Mouse (Mus musculus): ENCODE data around the gene Insl6.

Gene Insl6

DNA sequence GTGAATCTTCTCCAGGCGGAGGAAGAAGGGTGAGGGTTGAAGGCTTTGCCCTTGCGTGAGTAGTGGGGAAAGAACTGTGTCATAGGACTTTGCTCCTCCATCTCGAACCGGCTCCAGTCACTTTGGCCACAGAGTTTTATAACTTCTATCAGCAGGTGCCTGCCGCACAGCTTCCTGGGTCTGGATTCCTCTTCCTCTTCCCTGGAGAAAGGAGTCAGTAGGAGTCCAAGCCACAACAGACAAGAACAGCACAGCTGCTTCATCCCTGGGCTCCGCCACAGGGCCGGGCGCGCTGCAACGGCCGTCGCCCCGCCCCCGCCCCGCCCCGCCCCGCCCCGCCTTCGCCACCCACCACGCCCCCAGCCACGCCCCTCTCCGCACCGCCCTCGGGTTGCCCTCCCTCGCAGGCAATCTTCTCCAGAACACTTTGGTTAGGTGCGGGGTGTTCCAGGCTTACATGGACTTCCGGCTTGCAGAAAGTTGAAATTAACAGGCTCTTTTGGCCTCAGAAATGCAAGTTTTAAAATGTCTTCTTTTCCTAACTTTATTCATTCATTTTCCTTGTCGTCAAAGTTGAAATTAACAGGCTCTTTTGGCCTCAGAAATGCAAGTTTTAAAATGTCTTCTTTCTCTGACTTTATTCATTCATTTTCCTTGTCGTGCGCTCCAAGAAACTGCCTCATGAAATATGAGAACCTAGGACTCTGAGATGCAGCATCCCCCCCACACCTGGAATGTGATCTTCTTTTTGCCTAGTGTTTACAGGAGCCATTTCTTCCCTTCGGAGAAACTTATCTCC is at the start of gene Insl6:
TSS of gene Insl6 (minus strand) at position 304 of the 799 bp plus-strand sequence.
- peak; percentile 63 for DNase-seq (ENCODE audit: extremely low read depth, insufficient read length, low spot score)

- DNase-seq (ENCODE audit: extremely low read depth, insufficient read length, low spot score), result no peak
Observed at GRCm38 (mm10) chr19:29374947-29375346, 49.8 kb upstream of the Insl6 start.

DNA sequence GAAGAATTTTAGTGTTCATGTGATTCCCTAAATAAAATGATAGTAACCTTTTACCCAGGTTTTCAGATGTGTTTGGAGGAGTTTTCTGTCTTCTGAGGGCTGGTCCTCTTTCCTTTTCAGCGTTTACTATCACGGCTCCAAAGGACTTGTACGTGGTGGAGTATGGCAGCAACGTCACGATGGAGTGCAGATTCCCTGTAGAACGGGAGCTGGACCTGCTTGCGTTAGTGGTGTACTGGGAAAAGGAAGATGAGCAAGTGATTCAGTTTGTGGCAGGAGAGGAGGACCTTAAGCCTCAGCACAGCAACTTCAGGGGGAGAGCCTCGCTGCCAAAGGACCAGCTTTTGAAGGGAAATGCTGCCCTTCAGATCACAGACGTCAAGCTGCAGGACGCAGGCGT is 48.3 kb upstream of the Insl6 start:
- DNase-seq (ENCODE audit: extremely low read depth, insufficient read length, low spot score), result no peak

- no peak for DNase-seq (ENCODE audit: extremely low read depth, insufficient read length, low spot score)
Observed at GRCm38 (mm10) chr19:29372621-29373020, 47.5 kb upstream of the Insl6 start.

- no peak for DNase-seq (ENCODE audit: extremely low read depth, insufficient read length, low spot score)
Observed at GRCm38 (mm10) chr19:29372138-29372537, 47.0 kb upstream of the Insl6 start.

DNA sequence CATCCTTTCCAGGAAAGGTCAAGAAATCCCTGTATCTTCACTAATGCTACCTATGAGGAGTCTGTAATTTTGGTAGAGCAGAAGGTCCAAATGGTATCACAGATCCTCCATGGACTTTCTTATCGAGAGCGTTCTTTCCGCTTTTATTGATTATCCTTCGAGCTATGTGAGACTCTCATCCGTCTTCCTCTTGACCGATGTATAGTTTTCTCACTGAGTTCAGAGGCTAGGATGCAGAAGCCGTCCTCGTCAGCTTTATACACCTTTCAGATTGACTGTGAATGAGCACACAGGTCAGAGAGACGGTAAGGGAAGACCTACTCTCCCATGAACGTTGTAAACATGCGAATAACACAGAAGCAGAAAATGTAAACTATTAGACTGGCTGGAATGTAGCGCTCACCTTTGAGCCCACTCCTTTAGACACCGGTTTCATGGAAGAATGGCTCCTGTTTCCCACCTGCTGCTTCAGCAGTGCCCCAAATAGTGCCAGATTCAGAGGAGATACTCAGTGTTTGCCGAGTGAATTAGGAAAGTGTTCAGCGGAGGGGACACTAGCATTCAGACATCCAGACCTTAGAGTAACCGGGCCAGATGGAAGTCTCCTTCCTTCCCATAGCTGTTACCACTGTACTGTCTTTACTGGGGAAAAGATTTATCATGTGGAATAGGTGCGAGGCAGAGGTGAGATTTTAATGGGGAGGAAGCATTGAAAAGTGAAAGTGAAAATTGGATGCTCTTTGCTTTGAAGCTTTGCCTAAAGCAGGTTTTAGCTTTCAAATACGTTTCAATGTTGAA is 46.3 kb upstream of the Insl6 start:
- DNase-seq (ENCODE audit: extremely low read depth, insufficient read length, low spot score), result no peak

DNA sequence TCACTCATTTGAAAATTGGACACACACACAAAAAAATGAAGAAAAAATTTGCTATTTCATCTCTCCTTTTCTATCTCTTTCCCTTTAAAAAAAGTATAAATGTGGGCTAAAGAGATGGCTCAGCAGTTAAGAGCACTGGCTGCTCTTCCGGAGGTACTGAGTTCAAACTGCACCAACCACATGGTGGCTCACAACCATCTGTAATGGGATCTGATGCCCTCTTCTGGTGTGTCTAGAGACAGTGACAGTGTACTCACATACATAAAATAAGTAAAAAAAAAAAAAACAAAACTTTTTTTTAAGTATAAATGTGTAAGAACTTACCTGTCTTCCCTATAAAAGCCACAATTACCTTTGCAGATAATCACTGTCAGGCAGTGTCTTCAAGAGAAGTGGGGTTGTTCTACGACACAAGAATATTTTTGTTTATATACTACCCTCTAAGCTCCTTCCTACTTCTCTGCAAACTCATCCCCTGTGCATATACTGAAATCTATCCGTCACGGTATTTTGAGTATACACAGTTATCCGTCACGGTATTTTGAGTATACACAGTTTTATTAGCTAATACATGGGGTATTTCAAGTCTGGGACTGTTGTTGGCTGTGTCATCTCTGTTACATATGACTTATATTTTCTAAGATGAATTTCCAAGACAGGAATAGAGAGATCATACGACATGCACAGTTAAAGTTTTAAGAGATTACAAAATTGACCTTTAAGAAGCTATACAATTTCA is 45.6 kb upstream of the Insl6 start:
- DNase-seq (ENCODE audit: extremely low read depth, insufficient read length, low spot score), result no peak

DNA sequence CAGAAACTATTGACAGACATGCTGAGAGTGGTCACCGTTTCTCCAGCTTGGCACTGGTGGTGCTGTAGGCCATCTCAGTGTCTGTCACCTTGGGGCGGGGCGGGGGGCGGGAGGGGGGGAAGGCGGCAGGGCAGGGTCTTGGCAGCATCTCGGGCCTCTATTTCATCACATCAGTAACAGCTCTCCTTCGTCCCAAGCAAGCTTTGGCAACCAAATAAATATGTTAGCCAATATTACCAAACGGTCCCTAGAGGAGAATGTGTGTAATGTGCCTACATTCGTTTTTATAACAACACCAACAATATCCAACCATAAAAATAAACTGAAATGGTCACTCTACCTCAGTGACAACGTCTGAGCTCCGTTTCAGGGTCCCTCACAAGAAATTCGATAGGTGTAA is 45.0 kb upstream of the Insl6 start:
- no peak for DNase-seq (ENCODE audit: extremely low read depth, insufficient read length, low spot score)

- no peak for DNase-seq (ENCODE audit: extremely low read depth, insufficient read length, low spot score)
Observed at GRCm38 (mm10) chr19:29368671-29369309, 43.6 kb upstream of the Insl6 start.

DNA sequence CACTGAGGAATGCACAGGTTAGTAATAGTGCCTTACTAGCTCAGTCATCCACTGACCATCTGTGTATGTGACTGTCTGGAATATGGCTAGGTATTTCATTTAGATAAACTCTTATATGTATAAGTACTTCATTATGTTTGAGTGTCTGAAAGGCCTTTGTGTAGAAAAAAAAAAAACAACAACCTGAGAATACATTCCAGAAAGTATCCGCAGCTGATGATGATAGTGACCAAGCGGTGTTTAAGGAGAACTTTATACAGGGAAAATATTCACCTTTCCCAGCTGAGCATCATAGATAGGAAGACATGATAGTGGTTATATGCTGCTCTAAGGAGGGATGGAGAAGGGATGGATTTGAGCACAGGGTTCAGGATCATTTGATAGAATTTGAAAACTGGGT is 42.9 kb upstream of the Insl6 start:
- DNase-seq (ENCODE audit: extremely low read depth, insufficient read length, low spot score), result no peak

DNA sequence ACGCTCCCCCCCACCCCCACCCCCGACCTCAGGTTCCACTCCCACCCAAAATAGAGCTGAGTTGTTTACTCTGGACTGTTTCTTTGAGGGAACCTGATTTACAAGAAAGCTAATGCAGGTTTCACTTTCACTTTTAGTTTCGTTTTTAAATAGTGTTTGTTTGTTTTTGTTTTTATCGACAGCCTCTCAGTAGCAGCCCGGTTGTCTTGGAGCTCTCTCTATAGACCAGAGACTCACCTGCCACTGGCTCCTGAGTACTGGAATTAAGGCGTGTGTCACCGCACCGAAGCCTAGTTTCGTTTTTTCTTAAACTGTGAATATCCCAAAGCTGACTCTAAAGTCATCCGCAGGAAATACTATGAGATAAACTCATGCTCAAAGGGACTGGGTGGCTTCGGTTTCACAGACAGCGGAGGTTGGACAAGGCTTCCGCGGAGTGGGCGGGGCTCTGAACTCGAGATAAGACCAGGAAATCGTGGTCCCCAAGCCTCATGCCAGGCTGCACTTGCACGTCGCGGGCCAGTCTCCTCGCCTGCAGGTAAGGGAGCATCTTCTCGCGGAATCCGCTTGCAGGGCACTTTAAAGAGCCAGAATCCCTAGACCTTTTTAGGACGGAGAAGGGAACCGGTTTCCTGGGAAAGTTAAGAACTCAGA is 41.9 kb upstream of the Insl6 start, which contains the start of the genes Plgrkt and Cd274:
TSS of gene Plgrkt (minus strand) at position 422 of the 654 bp plus-strand sequence.
TSS of gene Cd274 (plus strand) at position 487 of the 654 bp plus-strand sequence.
- peak; percentile 55 for DNase-seq (ENCODE audit: extremely low read depth, insufficient read length, low spot score)

DNA sequence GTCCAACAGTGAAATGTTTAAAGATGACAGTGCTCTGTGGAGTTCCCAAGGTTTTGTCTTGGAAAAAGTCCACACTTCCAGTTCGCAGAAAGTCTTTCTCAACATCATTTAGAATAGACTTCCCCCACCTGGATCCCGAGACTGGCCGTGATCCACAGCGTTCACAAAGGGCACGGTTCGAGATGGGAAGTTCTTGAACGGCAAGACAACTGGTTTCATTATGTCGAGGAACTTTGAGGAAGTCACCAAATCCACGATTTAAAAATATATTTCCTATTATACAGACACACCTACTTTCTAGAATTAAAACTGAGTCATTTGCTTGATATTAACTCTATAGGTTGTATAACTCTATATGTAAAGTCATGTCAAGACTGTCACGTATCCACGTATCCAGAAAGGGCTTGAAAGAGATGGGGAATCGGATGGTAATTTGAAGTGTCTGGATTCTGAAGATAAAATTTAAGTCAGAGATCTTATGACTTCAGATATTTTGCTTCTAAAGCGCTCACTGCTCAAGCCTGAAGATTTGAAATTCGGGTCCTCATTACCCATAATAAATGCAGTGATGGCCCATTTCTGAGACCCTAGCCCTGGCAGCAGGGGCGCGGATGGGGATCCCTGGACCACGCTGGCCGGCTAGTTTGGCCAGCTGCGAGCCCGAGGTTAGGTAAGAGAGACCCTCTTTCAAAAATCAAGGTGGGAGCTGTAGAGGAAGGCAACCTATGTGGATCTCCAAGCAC is 41.2 kb upstream of the Insl6 start:
- DNase-seq (ENCODE audit: extremely low read depth, insufficient read length, low spot score), result no peak

- no peak for DNase-seq (ENCODE audit: extremely low read depth, insufficient read length, low spot score)
Observed at GRCm38 (mm10) chr19:29365105-29365504, 39.9 kb upstream of the Insl6 start.

- DNase-seq (ENCODE audit: extremely low read depth, insufficient read length, low spot score), result no peak
Observed at GRCm38 (mm10) chr19:29364076-29364475, 38.9 kb upstream of the Insl6 start.

DNA sequence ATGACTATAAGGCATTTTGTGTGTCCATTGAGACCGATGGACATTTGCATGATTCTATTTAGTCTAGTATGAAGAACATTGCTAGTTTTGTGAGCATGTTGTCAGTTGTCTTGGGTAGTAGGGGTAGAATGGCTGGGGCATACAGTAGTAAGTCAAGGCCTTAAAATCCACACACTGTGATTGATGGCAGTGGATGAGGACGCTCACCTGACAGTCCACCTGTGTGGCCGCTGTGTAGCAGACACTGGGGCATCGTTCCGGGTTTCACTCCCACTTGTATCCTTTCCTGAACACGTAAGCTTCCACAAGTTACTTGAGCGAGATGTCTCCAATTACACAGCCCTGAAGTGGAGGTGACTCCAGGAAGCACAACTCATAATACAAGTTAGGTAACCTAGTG is 38.4 kb upstream of the Insl6 start:
- no peak for DNase-seq (ENCODE audit: extremely low read depth, insufficient read length, low spot score)

DNA sequence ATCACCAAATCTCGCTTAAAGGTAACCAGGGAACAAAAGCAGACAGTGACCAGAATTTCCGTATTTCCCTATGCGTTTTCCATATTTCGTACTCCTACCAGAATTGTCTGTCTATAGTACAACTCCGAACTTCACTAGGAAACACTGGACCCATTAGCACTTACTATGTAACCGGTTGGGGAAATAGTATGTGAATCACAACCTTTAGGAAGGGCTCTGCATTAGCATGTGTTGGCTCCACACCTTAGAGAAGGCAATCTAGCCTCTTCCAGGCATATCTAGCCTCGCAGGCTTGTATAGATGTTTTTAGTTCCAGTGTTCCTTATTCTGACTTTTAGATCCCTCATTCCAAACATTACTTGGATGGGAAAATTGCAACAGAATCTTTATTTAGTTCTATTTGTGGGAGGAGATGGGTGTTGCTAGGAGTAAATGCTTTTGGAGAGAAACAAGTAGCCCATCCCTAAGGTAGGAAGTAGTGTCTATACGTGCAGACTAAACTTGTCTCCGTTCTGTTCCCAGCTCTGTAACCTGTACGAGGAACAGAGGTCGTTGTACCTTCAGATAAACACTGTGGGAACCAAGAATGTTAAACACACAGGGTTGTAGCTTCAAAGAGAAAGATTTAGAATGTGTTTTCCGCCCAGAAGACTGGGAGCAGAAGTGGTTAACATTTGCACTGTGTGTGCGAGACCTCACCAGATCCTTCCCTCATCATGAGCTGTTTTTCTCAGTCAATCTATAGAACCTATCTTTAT is 37.2 kb upstream of the Insl6 start:
- no peak for DNase-seq (ENCODE audit: extremely low read depth, insufficient read length, low spot score)

DNA sequence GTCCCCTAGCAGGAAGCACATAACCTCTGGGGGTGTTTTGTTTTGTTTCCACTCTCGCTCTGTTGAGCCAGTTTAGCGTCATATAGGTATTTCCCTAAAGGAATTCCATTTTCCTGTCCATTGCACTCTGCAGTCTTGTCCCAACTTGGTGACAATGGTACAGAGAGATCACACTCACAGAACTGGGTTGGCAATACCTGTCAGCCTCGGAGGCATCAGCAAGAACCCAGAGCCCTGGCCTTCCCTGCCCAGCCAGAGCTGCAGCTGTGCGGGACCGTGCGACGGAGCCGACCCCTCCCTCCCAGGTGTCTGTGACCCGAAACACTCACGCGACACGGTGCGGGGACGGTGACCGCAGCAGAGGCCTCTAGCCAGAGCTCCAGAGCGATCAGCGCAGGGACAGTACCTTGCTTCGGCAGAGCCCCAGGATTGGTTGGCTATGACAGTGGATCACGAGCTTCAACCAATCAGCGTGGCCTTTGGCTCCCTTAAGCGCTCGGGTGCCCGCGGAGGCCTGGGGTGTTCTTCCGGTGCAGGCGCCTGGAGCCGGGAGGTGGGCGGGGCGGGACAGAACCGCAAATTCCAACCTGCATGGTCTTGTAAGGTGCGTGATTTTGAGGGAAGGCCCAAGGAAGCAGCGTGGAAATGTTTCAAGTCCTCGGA is 36.4 kb upstream of the Insl6 start:
- DNase-seq (ENCODE audit: extremely low read depth, insufficient read length, low spot score), result peak; percentile 92

DNA sequence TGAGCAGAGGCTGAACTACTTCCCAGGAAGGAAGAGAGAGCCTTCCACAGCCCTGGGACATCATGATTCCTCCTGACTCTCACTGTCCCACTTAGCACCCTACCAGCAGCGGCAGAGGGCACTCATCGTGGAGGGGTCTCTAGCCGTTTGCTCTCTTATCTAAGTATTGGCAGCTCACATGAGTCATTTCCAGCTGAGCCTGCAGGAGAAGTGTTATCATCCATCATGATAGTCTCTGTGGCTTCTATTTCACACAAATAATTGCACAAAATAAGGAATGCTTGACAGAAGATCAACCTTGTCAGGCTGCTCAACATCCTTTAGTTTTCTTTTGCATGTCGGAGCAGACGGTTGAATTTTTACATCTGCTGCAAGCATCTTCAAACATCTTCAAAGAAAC is 35.1 kb upstream of the Insl6 start:
- no peak for DNase-seq (ENCODE audit: extremely low read depth, insufficient read length, low spot score)
